Mouse (Mus musculus) ES-Bruce4 (cell line): ENCODE data around the gene Rnf180.

Source experiments
- CTCF ChIP-seq: IDR thresholded peaks from one replicate; pipeline ENCODE4 v1.8.1; 2011; ENCODE audit warnings: low read depth, low read length
- EP300 ChIP-seq: IDR thresholded peaks from 2 replicates; pipeline ENCODE4 v1.6.1; 2011; ENCODE audit warnings: low read depth, low read length; ENCODE audit not compliant: insufficient read depth
- POLR2A ChIP-seq: IDR thresholded peaks from one replicate; pipeline ENCODE4 v1.8.1; 2011; ENCODE audit warnings: low read length; ENCODE audit not compliant: insufficient read depth

DNA sequence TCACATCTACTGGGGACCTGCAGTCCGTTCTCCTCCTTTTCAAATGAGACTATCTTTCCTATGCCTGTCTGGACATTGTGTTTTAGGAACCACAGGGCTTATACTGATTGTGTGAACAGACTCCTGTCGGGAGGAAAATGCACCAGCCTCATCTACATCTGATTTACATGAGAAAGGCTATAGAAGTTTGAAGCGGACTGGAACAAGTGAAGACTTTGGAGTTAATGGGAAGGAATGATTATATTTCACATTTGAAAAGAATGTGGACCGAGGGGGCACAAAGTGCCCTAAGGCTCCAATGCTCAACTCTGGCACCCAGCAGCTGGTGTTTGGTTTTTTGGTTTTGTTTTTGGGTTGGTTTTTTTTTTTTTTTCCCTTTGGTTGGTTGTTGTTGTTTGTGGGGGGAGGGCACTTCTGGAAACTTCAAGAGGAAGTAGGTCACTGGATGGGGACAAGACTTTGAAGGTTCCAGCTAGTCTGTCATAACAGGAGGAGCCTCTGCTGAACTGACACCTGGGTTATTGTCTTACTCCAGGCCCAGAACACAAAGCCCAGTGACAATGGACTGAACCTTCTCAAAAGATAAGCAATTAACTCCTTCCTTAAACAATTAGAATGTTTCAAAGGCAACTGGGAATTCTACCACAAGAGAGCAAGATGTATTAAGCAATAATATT is 37.7 kb downstream of the Rnf180 start:
- no peak for TF ChIP-seq POLR2A
- no peak for TF ChIP-seq EP300
- no peak for TF ChIP-seq CTCF
